Mouse (Mus musculus) embryonic facial prominence, embryonic 11.5 days (tissue): Measurements from ENCODE around the gene Ptch2. TPM values are rescaled to one million over a fixed set of nuclear protein-coding genes. Genes with fewer than 3 reads are reported as not detected.

Source experiments
- ATAC-seq: fragments of 200-750 bp; cut with Nextera tagmentation; replicated peaks from 2 replicates; pipeline ENCODE4 v1.8.0; 2017; ENCODE audit warnings: low read depth; ENCODE audit not compliant: insufficient number of reproducible peaks, low FRiP score, low TSS enrichment
- DNase-seq: peaks from one replicate; pipeline ENCODE4 v3.0.0-alpha.2; 2015; ENCODE audit warnings: low spot score
- H3K27ac ChIP-seq: fragments of 300-500 bp; sonication (generic); replicated peaks from 2 replicates; pipeline ENCODE4 v1.5.1; 2014; ENCODE audit warnings: mild to moderate bottlenecking, low read depth, low read length, control low read depth
- H3K27me3 ChIP-seq: fragments of 300-500 bp; sonication (generic); 2 replicates; pipeline ENCODE4 v1.6.1; 2014; ENCODE audit warnings: mild to moderate bottlenecking, low read length, moderate library complexity, mixed read lengths; ENCODE audit not compliant: control insufficient read depth, insufficient read depth
- H3K36me3 ChIP-seq: fragments of 300-500 bp; sonication (generic); replicated peaks from 2 replicates; pipeline ENCODE4 v1.6.1; 2014; ENCODE audit warnings: low read depth, mild to moderate bottlenecking, low read length, moderate library complexity, mixed read lengths; ENCODE audit not compliant: control insufficient read depth, insufficient read depth
- H3K4me1 ChIP-seq: fragments of 300-500 bp; sonication (generic); 2 replicates; pipeline ENCODE4 v1.6.1; 2014; ENCODE audit warnings: low read length, mixed read lengths; ENCODE audit not compliant: control insufficient read depth, insufficient read depth
- H3K4me2 ChIP-seq: fragments of 300-500 bp; sonication (generic); 2 replicates; pipeline ENCODE4 v1.6.1; 2014; ENCODE audit warnings: low read depth, mild to moderate bottlenecking, control low read depth, low read length, moderate library complexity
- H3K4me3 ChIP-seq: fragments of 300-500 bp; sonication (generic); 2 replicates; pipeline ENCODE4 v1.5.1; 2014; ENCODE audit warnings: low read depth, low read length, control low read depth
- H3K9ac ChIP-seq: fragments of 300-500 bp; sonication (generic); replicated peaks from 2 replicates; pipeline ENCODE4 v1.6.1; 2014; ENCODE audit warnings: mild to moderate bottlenecking, control low read depth, low read length
- H3K9me3 ChIP-seq: fragments of 300-500 bp; sonication (generic); replicated peaks from 2 replicates; pipeline ENCODE4 v1.6.1; 2016; ENCODE audit warnings: mild to moderate bottlenecking, low read length, inconsistent platforms, mixed read lengths; ENCODE audit not compliant: control insufficient read depth
- WGBS: fragments of 180-500 bp; shearing (Covaris S2); extraction: QIAGEN DNeasy Blood & Tissue Kit; methylation state at CpG from one replicate; pipeline ENCODE4 v1.1.7; 2014; 5-methylcytosine and 5-hydroxymethylcytosine counted together
- polyA plus RNA-seq: library from polyadenylated mRNA; unstranded; fragments of >200 nt; fragmentation: Nextera tagmentation; extraction: Ambion mirVana; gene quantifications from 2 replicates; pipeline ENCODE4 v1.2.1, GENCODE M21; 2014

The Ptch2 gene
- polyA plus RNA-seq, 1 experiment from 2014 or later = 2.7 TPM

DNA sequence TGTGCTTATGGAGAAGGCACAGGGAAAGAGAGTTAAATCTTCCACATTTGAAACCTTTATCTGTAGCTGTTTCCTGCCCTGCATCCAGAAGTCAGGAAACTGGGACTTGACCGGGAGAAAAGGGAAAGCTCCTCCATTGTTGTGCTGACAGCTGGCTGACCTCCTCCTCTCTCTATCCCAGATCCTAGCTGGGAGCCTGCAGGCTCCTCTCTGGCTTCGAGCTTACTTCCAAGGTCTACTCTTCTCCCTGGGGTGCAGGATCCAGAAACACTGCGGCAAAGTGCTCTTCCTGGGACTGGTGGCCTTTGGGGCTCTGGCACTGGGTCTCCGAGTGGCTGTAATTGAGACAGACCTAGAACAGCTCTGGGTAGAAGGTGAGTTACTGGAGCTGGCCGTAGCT, 791 bp downstream of the Ptch2 start:
- Histone ChIP-seq H3K27me3 (no peaks in the 10 kb centered on the region), H3K4me3 (peak overlapping the region; percentile 67), H3K36me3 (no peaks in the 10 kb centered on the region), H3K9me3 (no peaks in the 10 kb centered on the region), H3K4me2 (peak overlapping the region; percentile 97), H3K4me1 (no peaks in the 10 kb centered on the region; the same call in 1 of the 2 replicates), H3K27ac (no peak overlapping the region), H3K9ac (peak overlapping the region; percentile 63)
- no peak for ATAC-seq
- WGBS = 14% methylated on average over 5 of the region's 5 CpGs
- DNase-seq = no peak

DNA sequence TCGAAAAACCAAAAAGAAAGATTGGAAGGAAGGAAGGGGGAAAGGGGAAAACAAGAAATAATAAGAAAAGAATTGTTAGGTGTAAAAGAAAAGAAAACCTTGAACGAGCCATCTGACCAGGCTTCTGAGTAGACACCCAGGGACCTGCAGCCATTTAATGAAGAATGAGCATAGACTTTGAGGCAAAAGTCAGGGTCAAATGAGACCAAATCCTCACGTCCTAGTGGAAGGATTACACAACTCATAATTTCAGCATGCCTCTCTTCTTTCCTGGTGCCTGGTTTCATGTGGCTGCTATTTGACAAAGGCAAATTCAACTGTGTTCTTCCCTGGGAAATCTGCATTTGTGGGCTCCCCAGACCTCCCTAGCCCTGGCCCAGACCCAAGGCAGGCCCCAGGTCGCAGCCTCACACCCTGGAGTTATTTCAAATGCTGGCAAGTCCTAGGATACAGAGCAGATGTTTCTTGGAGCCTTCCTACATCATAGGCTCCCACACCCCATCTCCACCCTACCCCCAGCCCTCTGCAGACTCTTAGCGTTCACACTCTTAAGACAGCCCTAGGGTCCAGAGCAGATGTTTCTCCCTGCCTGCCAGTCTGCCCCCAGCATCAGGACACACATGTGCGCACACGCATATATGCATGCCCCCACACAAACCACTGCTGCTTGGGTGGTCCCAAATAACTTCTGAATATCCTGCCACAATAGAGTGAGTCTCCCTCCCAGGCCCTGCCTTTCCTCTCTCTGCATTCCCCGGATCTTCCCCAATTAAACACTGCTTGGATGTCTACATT, 2.3 kb downstream of the Ptch2 start:
- peak; percentile 42 for DNase-seq
- no peak overlapping the region for H3K4me3 ChIP-seq
- H3K9me3 ChIP-seq = no peaks in the 10 kb centered on the region
- H3K27me3 ChIP-seq = no peaks in the 10 kb centered on the region
- H3K36me3 ChIP-seq = no peaks in the 10 kb centered on the region
- no peaks in the 10 kb centered on the region; the same call in 1 of the 2 replicates for H3K4me1 ChIP-seq
- peak overlapping the region; percentile 19; the same call in 1 of the 2 replicates for H3K4me2 ChIP-seq
- ATAC-seq = peak; percentile 31; the same call in 1 of the 2 replicates
- 0 out of 2 replicates have a peak overlapping the region, but pooled peaks have one; percentile 9 for H3K9ac ChIP-seq
- no peak overlapping the region for H3K27ac ChIP-seq
- WGBS = 53% methylated on average over 8 of the region's 8 CpGs

DNA sequence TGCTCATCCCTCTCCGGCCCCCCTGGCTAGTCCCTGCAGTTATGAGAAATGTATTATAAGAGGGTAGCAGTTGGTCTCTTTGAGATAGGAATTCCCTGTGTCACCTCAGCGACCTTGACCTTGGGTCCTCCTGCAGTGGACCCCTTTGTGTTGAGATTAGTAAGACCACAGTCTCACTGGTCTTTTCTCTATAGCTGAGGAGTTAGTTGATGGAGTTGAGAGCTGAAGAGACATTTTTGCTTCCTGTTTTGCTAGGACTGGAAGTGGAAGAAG, 2.8 kb downstream of the Ptch2 start:
- Histone ChIP-seq H3K9ac (no peak overlapping the region), H3K4me2 (no peak overlapping the region), H3K4me3 (no peak overlapping the region)

DNA sequence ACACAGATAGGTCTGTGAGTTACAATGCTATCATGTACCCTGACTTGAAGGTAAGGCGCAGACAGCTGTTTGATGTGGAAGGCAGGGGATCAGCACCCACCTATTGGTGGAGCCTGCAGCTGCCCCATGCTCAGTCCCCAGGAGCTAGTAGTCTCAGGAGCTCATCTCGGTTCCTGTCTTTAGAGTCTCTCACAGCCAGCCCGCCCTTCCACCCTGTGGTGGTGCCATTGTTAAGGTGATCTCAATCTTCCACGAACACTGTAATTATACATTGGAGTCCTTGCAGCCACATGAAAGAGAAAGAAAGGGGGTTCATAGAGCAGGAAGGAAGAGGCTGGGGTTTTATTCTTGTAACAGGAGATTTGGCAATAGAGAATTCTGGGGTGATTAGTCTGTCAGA, 4.2 kb downstream of the Ptch2 start:
- no peak overlapping the region for H3K4me3 ChIP-seq
- no peaks in the 10 kb centered on the region for H3K36me3 ChIP-seq
- DNase-seq = no peak
- 67% methylated on average over 4 of the region's 4 CpGs for WGBS
- no peaks in the 10 kb centered on the region; the same call in 1 of the 2 replicates for H3K4me1 ChIP-seq
- no peaks in the 10 kb centered on the region for H3K27me3 ChIP-seq
- no peak overlapping the region for H3K9ac ChIP-seq
- ATAC-seq = no peak
- H3K9me3 ChIP-seq = no peaks in the 10 kb centered on the region
- no peak overlapping the region for H3K27ac ChIP-seq
- no peak overlapping the region for H3K4me2 ChIP-seq

More for the DNA sequence above, 2.8 kb downstream of the Ptch2 start:
- Histone ChIP-seq H3K36me3 (no peaks in the 10 kb centered on the region), H3K4me1 (no peaks in the 10 kb centered on the region; the same call in 1 of the 2 replicates), H3K27ac (no peak overlapping the region), H3K9me3 (no peaks in the 10 kb centered on the region), H3K27me3 (no peaks in the 10 kb centered on the region)
- ATAC-seq = no peak
- WGBS = 74% methylated on average over 2 of the region's 2 CpGs
- no peak for DNase-seq

DNA sequence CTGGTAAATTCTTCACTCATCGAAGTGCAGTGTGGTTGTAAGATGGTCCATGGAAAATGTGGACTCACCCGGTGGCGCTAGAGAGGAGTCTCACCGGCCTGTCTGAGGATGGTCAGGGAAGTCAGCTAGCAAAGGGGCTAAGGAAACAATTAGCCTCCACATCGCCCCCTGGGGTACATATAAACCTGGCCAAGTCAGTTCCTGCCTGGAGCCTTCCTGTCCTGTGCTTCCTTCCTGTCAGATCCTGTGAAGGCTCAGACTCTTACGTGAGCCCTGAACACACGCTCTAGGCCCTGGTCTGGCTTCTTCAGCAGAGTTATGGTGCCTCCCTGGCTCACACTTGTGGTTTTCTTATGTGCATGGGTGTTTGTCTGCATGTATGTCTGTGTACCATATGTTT, 5.3 kb downstream of the Ptch2 start:
- ATAC-seq = no peak
- no peaks in the 10 kb centered on the region; the same call in 1 of the 2 replicates for H3K4me1 ChIP-seq
- peak; percentile 52 for DNase-seq
- H3K4me2 ChIP-seq = no peak overlapping the region
- no peak overlapping the region for H3K4me3 ChIP-seq
- H3K9ac ChIP-seq = 0 out of 2 replicates have a peak overlapping the region, but pooled peaks have one; percentile 22
- H3K27ac ChIP-seq = no peak overlapping the region
- H3K27me3 ChIP-seq = no peaks in the 10 kb centered on the region
- H3K36me3 ChIP-seq = no peaks in the 10 kb centered on the region; the same call in 1 of the 2 replicates
- WGBS = 43% methylated on average over 7 of the region's 7 CpGs
- no peaks in the 10 kb centered on the region for H3K9me3 ChIP-seq

DNA sequence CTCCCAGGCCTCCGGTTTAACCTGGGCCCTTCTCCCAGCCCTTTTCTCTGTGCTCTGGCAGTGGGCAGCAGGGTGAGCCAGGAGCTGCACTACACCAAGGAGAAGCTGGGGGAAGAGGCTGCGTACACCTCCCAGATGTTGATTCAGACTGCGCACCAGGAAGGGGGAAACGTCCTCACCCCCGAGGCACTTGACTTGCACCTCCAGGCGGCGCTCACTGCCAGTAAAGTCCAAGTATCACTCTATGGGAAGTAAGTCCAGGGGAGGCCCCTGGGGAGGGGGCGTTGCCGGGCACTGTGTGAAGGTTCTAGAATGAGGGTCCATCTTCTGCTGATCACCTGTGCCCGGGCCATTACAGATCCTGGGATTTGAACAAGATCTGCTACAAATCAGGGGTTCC, 8.8 kb downstream of the Ptch2 start:
- Histone ChIP-seq H3K9me3 (no peaks in the 10 kb centered on the region), H3K4me2 (no peak overlapping the region), H3K36me3 (no peaks in the 10 kb centered on the region; the same call in 1 of the 2 replicates), H3K4me1 (no peaks in the 10 kb centered on the region), H3K4me3 (no peak overlapping the region), H3K9ac (no peak overlapping the region), H3K27me3 (no peaks in the 10 kb centered on the region), H3K27ac (no peak overlapping the region)
- no peak for ATAC-seq
- DNase-seq = no peak
- WGBS = 79% methylated on average over 10 of the region's 10 CpGs

DNA sequence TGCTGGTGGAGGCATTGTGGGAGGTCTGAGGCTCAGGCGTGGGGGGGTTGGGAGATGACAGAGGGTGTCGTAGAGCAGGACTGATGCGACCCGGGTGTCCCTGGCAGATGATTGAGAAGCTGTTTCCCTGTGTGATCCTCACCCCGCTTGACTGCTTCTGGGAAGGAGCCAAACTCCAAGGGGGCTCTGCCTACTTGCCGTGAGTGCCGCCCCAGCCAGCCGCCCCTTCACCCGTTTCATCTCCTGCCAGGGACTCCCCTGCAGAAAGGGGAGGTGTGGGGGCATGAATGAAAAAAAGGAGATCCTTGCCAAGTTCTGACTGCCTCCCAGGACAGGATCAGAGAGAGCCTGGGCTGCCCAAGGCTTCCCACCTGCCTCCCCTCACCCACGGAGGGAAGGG, 9.3 kb downstream of the Ptch2 start:
- H3K27me3 ChIP-seq = no peaks in the 10 kb centered on the region
- H3K36me3 ChIP-seq = no peaks in the 10 kb centered on the region; the same call in 1 of the 2 replicates
- 0 out of 2 replicates have a peak overlapping the region, but pooled peaks have one; percentile 25 for H3K9ac ChIP-seq
- 71% methylated on average over 10 of the region's 10 CpGs for WGBS
- H3K4me3 ChIP-seq = no peak overlapping the region
- H3K27ac ChIP-seq = no peak overlapping the region
- no peaks in the 10 kb centered on the region for H3K9me3 ChIP-seq
- no peak overlapping the region for H3K4me2 ChIP-seq
- ATAC-seq (no peak), DNase-seq (no peak)
- H3K4me1 ChIP-seq = no peaks in the 10 kb centered on the region

DNA sequence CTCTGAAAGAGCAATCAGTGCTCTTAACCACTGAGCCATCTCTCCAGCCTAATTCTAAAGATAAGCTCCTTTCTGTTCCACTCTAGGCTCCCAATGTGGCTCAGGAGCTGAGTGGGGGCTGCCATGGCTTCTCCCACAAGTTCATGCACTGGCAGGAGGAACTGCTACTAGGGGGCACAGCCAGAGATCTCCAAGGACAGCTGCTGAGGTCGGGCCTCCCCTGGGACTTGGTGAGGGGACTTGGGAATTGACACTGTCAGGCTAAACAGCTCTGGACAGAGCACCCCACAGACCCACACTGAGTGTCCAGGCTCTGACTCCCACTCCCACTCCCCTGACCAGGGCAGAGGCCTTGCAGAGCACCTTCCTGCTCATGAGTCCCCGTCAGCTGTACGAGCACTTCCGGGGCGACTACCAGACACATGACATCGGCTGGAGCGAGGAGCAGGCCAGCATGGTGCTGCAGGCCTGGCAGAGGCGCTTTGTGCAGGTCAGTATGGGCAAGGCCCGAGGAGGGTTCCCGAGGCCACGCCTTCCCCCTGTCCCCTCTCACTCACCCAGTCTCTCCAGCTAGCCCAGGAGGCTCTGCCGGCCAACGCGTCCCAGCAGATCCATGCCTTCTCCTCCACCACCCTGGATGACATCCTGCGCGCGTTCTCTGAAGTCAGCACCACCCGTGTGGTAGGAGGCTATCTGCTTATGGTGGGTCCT, 12.1 kb downstream of the Ptch2 start:
- no peaks in the 10 kb centered on the region; the same call in 1 of the 2 replicates for H3K36me3 ChIP-seq
- ATAC-seq (no peak), DNase-seq (no peak)
- H3K9ac ChIP-seq = no peak overlapping the region
- no peaks in the 10 kb centered on the region for H3K9me3 ChIP-seq
- WGBS = 89% methylated on average over 18 of the region's 18 CpGs
- H3K27me3 ChIP-seq = no peaks in the 10 kb centered on the region
- H3K4me2 ChIP-seq = no peak overlapping the region
- H3K27ac ChIP-seq = no peak overlapping the region
- no peak overlapping the region for H3K4me3 ChIP-seq
- H3K4me1 ChIP-seq = no peaks in the 10 kb centered on the region
